Mouse (Mus musculus): ENCODE results near the gene Flywch2. TPM values are rescaled to one million over a fixed set of nuclear protein-coding genes. Genes with fewer than 3 reads are reported as not detected.
A peak's percentile ranks its signal among the peaks of the same experiment; 100 is the strongest.

Gene Flywch2
- polyA plus RNA-seq, 1 experiment from 2014 or later, result 44.0 TPM

DNA sequence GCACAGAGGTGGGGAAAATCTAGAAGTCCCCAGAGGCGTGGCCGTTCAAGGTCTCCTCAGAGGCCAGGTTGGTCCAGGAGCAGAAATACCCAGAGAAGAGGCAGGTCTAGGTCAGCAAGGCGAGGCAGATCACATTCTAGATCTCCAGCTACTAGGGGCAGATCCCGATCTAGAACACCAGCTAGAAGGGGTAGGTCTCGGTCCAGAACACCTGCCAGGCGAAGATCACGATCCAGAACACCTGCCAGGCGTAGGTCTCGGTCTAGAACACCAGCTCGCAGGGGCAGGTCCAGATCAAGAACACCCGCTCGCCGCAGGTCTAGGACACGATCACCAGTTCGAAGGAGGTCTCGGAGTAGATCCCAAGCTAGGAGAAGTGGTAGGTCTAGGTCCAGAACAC is 29.8 kb upstream of the Flywch2 start:
- ATAC-seq (ENCODE audit: insufficient number of reproducible peaks, low FRiP score, low TSS enrichment, low read depth), result no peak
- 98% methylated on average over 16 of the region's 16 CpGs for WGBS

DNA sequence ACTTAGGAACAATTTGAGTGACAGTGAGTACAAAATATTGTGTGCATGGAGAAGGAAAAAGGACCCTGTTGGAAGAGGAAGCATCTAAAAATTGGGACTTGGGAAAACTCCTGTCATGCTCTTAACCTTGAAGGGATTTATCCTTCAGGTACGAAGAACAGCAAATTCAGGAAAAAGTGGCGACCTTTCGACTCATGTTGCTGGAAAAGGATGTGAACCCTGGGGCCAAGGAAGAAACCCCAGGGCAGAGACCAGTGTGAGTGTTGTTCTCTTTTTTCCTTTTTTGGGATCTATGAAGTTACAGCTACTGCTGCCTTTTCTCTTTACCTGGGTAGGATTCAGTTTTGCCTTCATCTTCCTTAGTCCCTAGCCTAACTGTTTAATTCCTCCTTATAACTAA is 22.0 kb upstream of the Flywch2 start:
- Histone ChIP-seq H3K36me3 (peaks cover 54% of the 10 kb centered on the region), H3K9me3 (replicated peaks) (no peaks in the 10 kb centered on the region), H3K4me2 (replicated peaks) (no peak overlapping the region), H3K9ac (no peak overlapping the region), H3K27ac (replicated peaks) (no peak overlapping the region), H3K4me1 (peaks cover 27% of the 10 kb centered on the region), H3K27me3 (no peaks in the 10 kb centered on the region), H3K4me3 (replicated peaks) (no peak overlapping the region)
- WGBS, result 88% methylated on average over 3 of the region's 3 CpGs
- ATAC-seq (ENCODE audit: insufficient number of reproducible peaks, low FRiP score, low TSS enrichment, low read depth), result no peak

More for the DNA sequence above, 29.8 kb upstream of the Flywch2 start:
- Histone ChIP-seq H3K27ac (replicated peaks) (no peak overlapping the region), H3K4me3 (replicated peaks) (no peak overlapping the region), H3K36me3 (peaks cover 91% of the 10 kb centered on the region), H3K9ac (no peak overlapping the region), H3K4me1 (no peaks in the 10 kb centered on the region), H3K27me3 (no peaks in the 10 kb centered on the region), H3K4me2 (replicated peaks) (no peak overlapping the region), H3K9me3 (replicated peaks) (peaks cover 34% of the 10 kb centered on the region)

DNA sequence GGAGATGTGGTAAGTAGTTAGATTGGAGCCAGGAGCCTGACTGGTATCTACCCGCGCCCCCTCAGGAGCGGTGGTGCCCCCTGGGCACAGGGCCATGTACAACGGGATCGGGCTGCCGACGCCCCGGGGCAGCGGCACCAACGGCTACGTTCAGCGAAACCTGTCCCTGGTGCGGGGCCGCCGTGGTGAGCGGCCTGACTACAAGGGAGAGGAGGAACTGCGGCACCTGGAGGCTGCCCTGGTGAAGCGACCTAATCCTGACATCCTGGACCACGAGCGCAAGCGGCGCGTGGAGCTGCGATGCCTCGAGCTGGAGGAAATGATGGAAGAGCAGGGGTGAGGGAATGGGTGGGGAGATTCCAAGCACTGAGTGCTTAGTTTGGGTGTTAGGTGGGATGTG is 21.0 kb upstream of the Flywch2 start:
- WGBS, result 61% methylated on average over 25 of the region's 25 CpGs
- H3K27ac ChIP-seq (replicated peaks), result 0 out of 2 replicates have a peak overlapping the region, but pooled peaks have one; percentile 28

DNA sequence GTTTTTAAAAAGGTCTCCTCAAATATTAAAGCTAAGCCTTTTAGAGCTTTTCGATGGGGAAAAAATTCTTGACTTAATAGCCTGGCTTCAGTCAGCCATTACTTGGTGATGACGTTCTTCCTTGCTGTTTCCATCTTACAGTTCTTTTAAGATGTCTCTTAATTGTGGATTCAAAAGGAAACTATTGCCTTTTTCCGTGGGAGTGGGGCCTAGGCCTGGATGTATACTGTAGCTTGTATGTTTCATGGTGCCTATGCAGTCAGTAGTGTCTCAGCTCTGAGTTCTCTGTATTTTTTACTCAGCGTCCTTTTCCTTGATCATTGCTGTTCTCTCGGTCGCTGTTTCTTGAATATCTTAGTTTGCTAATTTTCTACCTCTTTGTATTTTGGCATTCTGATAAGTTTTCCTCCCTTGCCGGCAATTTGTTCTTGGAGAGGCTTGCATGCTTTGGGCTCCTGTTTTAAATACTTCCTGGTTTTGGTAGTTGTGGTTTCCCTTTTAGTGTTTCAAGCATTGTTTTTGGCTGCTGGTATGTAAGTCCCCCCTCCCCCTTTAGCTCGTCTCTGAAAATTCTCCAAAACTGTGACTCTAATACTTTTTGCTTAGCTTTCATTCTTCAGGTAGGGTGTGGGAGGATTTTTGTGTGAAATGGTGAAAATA is 18.7 kb upstream of the Flywch2 start:
- no peak for ATAC-seq (ENCODE audit: insufficient number of reproducible peaks, low FRiP score, low TSS enrichment, low read depth)
- WGBS, result 1% methylated on average over 8 of the region's 8 CpGs
- Histone ChIP-seq H3K9ac (peak overlapping the region; percentile 97), H3K4me1 (peaks cover 31% of the 10 kb centered on the region), H3K4me3 (replicated peaks) (peak overlapping the region; percentile 97), H3K27me3 (no peaks in the 10 kb centered on the region), H3K9me3 (replicated peaks) (no peaks in the 10 kb centered on the region), H3K36me3 (peaks cover 24% of the 10 kb centered on the region), H3K27ac (replicated peaks) (0 out of 2 replicates have a peak overlapping the region, but pooled peaks have one; percentile 97), H3K4me2 (replicated peaks) (peak overlapping the region; percentile 72)

More for the DNA sequence above, 21.0 kb upstream of the Flywch2 start:
- Histone ChIP-seq H3K36me3 (peaks cover 45% of the 10 kb centered on the region), H3K27me3 (no peaks in the 10 kb centered on the region), H3K4me2 (replicated peaks) (peak overlapping the region; percentile 40), H3K4me1 (peaks cover 31% of the 10 kb centered on the region), H3K9ac (no peak overlapping the region), H3K4me3 (replicated peaks) (peak overlapping the region; percentile 21), H3K9me3 (replicated peaks) (no peaks in the 10 kb centered on the region)
- no peak for ATAC-seq (ENCODE audit: insufficient number of reproducible peaks, low FRiP score, low TSS enrichment, low read depth)

DNA sequence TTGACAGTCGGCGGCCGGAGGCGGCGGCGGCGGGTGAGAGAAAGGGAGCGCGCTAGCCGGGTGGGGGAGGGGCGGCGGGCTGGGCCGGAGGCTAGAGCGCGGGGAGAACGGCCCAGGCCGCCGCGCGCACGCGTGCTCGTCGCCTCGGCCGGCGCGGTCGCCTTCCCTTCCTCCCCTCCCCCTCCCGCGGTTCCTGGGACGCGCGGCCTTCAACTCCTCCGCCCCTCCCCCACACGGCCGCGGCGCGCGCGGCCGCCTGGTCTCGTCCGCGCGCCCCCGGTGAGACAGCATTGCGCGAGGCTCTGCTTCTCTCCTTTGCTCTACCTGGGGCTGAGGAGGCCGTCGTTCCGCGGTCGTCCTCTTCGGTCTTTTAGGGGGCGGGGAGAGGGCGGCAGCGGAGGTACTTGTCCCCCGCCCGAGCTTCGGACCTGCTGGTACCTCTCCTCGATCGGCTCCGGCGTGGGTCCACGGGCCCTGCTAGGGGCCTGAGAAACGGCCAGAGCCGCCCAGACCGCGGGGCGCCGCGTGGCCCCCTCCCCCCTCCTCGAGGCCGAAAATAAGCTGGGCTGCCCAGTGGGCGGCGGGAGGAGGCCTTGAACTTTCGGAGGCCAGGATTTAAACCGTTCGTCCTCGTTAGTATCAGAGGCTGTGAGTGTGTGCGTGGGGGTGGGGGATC is 17.6 kb upstream of the Flywch2 start:
- H3K4me1 ChIP-seq, result peaks cover 31% of the 10 kb centered on the region
- peaks cover 13% of the 10 kb centered on the region for H3K36me3 ChIP-seq
- peak; percentile 40 for ATAC-seq (ENCODE audit: insufficient number of reproducible peaks, low FRiP score, low TSS enrichment, low read depth)
- H3K4me3 ChIP-seq (replicated peaks), result peak overlapping the region; percentile 97
- H3K27me3 ChIP-seq, result no peaks in the 10 kb centered on the region
- peak overlapping the region; percentile 97 for H3K9ac ChIP-seq
- H3K9me3 ChIP-seq (replicated peaks), result no peaks in the 10 kb centered on the region
- peak overlapping the region; percentile 72 for H3K4me2 ChIP-seq (replicated peaks)
- under 1% methylated on average over 71 of the region's 83 CpGs for WGBS
- peak overlapping the region; percentile 97 for H3K27ac ChIP-seq (replicated peaks)

DNA sequence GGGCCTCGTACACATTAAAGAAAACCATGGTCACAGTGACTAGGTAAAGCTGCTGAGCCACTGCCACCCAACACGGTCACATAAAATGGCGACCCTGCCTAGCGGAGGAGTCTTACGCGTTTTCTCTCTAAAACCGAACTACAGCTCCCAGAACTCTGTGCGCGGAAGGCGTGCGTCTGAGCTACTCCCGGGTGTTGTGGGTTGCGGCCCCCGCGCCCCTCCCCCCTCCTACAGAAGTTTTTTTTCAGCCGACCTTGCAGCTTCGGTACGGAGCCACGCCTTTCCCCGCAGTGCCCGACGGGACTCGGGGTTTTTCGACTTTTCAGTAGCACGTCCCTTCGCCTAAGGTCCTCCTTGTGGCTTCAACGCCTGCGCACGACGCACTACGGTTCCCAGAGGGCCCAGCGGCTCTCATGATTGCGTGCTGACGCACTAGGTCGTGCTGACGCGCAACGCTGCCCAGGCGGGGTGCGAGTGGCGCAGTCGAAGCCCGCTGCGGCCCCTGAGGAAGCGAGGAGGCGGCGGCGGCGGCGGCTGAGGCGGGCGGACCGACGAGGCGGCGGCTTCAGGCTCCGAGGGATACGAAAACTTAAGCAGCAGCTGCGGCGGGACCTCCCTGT is 17.0 kb upstream of the Flywch2 start:
- peaks cover 31% of the 10 kb centered on the region for H3K4me1 ChIP-seq
- H3K9me3 ChIP-seq (replicated peaks), result no peaks in the 10 kb centered on the region
- peak overlapping the region; percentile 72 for H3K4me2 ChIP-seq (replicated peaks)
- WGBS, result under 1% methylated on average over 60 of the region's 60 CpGs
- no peaks in the 10 kb centered on the region for H3K27me3 ChIP-seq
- peak overlapping the region; percentile 97 for H3K4me3 ChIP-seq (replicated peaks)
- peak overlapping the region; percentile 97 for H3K27ac ChIP-seq (replicated peaks)
- H3K9ac ChIP-seq, result peak overlapping the region; percentile 97
- H3K36me3 ChIP-seq, result peaks cover 7% of the 10 kb centered on the region
- peak; percentile 99 for ATAC-seq (ENCODE audit: insufficient number of reproducible peaks, low FRiP score, low TSS enrichment, low read depth)

DNA sequence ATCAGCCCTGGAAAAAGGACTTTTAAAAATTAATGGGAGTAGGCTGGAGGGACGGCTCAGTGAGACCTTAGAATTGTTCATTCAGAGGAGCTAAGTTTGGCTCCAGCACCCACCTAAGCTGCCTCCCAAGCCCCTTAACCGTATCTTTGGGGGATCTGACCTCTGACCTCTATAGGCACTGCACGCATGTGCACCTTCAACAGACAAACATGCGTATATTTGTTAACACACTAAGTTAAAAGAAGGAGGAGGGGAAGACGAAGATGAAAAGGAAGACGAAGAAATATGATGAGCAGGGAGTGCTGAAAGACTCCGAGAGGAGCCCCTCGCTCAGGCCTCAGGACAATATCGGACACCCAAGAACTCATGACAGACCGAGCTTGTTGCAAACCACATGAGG is 15.7 kb upstream of the Flywch2 start:
- H3K4me1 ChIP-seq, result peaks cover 22% of the 10 kb centered on the region
- no peak overlapping the region for H3K4me2 ChIP-seq (replicated peaks)
- H3K36me3 ChIP-seq, result no peaks in the 10 kb centered on the region
- no peak for ATAC-seq (ENCODE audit: insufficient number of reproducible peaks, low FRiP score, low TSS enrichment, low read depth)
- H3K27me3 ChIP-seq, result no peaks in the 10 kb centered on the region
- H3K9ac ChIP-seq, result no peak overlapping the region
- no peak overlapping the region for H3K4me3 ChIP-seq (replicated peaks)
- H3K27ac ChIP-seq (replicated peaks), result no peak overlapping the region
- no peaks in the 10 kb centered on the region for H3K9me3 ChIP-seq (replicated peaks)
- 88% methylated on average over 10 of the region's 10 CpGs for WGBS

DNA sequence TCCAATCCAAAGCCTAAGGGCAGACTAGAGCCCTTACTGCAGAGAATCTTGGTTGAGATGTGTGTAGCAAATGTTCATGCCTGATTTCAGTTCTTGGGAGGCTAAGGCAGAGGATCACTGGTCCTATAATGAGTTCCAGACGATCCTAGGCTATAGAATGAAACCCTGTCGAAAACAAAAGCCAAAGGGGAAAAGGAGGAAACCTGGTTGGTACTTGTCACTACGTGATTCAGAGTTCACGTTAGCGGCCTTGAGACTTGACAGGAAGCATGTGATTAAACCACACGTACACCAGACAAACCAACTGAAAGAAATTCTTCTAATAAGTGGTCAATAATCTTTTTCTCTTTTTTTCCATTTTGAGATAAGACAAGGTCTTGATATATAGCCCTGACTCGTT is 11.4 kb upstream of the Flywch2 start:
- Histone ChIP-seq H3K4me2 (replicated peaks) (no peak overlapping the region), H3K4me3 (replicated peaks) (no peak overlapping the region), H3K27me3 (no peaks in the 10 kb centered on the region), H3K9me3 (replicated peaks) (no peaks in the 10 kb centered on the region), H3K36me3 (no peaks in the 10 kb centered on the region), H3K27ac (replicated peaks) (no peak overlapping the region), H3K4me1 (0 out of 2 replicates have a peak, but pooled peaks cover under 1% of the 10 kb centered on the region), H3K9ac (no peak overlapping the region)
- WGBS, result 26% methylated on average over 7 of the region's 7 CpGs
- ATAC-seq (ENCODE audit: insufficient number of reproducible peaks, low FRiP score, low TSS enrichment, low read depth), result no peak

DNA sequence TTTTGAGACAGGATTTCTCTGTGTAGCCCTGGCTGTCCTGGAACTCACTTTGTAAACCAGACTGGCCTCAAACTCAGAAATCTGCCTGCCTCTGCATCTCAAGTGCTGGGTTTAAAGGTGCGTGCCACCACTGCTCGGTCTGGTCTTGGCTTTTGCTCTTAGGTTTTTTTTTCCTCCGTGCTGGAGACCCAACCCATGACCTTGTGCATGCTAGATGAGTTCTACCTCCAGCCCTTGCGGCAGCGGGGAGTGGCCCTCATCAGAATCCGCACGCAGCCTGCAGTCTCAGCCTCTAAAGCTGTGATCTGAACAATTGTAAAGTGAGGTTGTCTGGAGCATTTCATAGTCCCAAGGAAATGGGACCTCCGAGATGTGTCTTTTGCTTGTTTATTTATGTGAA is 9.4 kb upstream of the Flywch2 start:
- Histone ChIP-seq H3K9me3 (replicated peaks) (no peaks in the 10 kb centered on the region), H3K27me3 (no peaks in the 10 kb centered on the region), H3K4me2 (replicated peaks) (no peak overlapping the region), H3K4me3 (replicated peaks) (no peak overlapping the region), H3K9ac (no peak overlapping the region), H3K36me3 (no peaks in the 10 kb centered on the region), H3K4me1 (peaks cover 6% of the 10 kb centered on the region), H3K27ac (replicated peaks) (no peak overlapping the region)
- no peak for ATAC-seq (ENCODE audit: insufficient number of reproducible peaks, low FRiP score, low TSS enrichment, low read depth)
- 95% methylated on average over 8 of the region's 8 CpGs for WGBS

DNA sequence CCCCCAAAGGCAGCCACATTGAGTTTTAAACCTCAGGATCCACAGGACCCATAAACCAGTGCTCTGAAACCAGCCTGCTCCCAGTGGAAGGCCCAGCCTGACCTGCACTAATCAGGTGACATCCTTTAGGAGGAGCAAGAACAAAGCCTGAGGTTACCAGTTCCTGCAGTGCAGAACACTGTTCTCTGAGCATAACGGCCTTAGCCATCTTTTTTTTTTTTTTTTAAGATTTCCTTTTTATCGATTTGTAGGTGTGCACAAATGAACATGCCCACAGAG is 5.1 kb upstream of the Flywch2 start:
- 36% methylated on average over 2 of the region's 2 CpGs for WGBS
- Histone ChIP-seq H3K4me2 (replicated peaks) (peak overlapping the region; percentile 76), H3K27ac (replicated peaks) (peak overlapping the region; percentile 86; the same call in 1 of the 2 replicates), H3K4me1 (peaks cover 18% of the 10 kb centered on the region), H3K4me3 (replicated peaks) (peak overlapping the region; percentile 55), H3K9me3 (replicated peaks) (no peaks in the 10 kb centered on the region), H3K9ac (no peak overlapping the region), H3K36me3 (no peaks in the 10 kb centered on the region), H3K27me3 (no peaks in the 10 kb centered on the region)
- ATAC-seq (ENCODE audit: insufficient number of reproducible peaks, low FRiP score, low TSS enrichment, low read depth), result no peak

DNA sequence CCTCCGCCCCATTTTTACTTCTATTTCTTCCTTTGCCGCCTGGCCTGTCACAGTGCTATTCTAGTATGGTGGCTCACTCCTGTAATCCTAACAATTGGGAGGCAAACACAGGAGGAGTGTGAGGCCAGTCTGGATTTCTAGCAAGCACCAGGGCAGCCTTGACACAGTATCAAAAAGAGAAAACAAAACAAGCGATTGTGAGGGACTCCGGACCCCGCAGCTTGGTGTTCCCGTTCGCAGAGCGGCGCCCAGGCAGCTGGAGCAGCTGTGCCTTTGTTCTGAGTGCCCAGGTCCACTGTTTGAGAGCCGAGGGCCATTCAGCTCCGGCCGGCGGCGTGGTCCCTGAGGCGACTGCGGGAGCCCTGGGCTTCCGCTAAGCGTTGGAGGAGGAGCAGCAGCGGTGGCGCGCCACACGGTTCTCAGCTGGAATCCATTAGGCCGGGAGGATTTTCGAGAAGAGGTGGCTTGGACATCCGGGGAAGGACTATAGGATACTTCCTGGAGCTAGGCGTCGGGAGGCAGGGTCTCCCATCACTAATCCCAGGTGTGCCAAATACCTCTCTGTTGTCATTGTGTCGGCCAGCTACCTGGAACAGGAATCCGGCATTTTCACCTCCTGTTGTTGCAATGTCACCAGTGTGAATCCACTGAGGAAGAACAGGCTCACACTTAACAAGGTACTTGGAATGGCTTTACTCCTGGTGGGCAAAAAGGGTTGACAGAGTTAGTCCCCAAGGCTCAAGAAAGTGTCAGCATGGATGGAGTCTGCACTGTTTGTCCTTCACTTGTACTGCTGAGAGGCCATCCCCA is 4.6 kb upstream of the Flywch2 start, which contains the start of gene Srrm2:
TSS of gene Srrm2 (plus strand) at position 264 of the 810 bp plus-strand sequence.
- peak within 1 kb of the TSS; percentile 55 for H3K4me3 ChIP-seq (replicated peaks)
- H3K4me2 ChIP-seq (replicated peaks), result peak within 1 kb of the TSS; percentile 76
- WGBS, result 2% methylated on average over 29 of the region's 29 CpGs
- no peaks in the 10 kb centered on the region for H3K36me3 ChIP-seq
- H3K9me3 ChIP-seq (replicated peaks), result no peaks in the 10 kb centered on the region
- peaks cover 22% of the 10 kb centered on the region for H3K4me1 ChIP-seq
- H3K27me3 ChIP-seq, result no peaks in the 10 kb centered on the region
- ATAC-seq (ENCODE audit: insufficient number of reproducible peaks, low FRiP score, low TSS enrichment, low read depth), result peak; percentile 58
- peak within 1 kb of the TSS; percentile 74 for H3K9ac ChIP-seq
- H3K27ac ChIP-seq (replicated peaks), result peak within 1 kb of the TSS; percentile 86
